Mouse (Mus musculus): ENCODE results near the gene Gm10271. TPM values are rescaled to one million over a fixed set of nuclear protein-coding genes. Genes with fewer than 3 reads are reported as not detected.
A peak's percentile ranks its signal among the peaks of the same experiment; 100 is the strongest.

Gene Gm10271
- polyA plus RNA-seq, 1 experiment from 2014 or later: not detected

DNA sequence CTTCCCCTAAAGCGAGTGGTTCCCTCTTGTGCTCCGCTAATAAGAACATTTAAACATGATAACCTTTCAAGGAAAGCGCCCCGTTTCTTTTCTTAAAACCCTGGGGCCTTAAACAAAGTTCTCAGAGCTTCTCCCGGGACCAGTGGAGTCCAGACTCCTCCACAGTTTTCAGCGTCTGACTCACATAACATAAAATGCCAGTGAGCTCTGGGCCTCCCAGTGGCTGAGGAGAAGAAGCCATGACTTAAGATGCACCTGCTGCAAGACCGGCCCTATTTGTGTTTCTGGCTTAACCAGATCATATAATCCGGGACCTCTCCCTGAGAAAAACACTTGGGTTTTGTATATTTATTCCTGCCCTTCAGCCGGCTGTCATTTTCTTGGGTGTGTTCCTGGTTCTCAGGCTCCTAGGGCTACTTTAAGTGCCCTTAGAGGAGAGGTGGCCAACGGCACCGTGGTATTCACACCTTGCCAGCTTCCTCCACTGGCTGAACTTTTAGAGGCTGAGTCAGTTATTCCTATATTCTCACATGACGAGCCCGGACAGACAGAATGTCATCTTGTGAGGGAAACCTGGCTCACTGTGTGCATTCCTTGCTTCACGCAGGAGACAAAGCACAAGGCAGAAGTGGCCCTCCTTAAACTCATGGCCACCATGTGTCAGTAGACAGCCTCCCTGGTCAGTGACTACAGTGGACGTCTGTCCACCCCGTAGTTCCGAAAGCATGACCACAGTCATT lies 26.5 kb upstream of the Gm10271 start:
- in situ Hi-C loops (cut with MboI; ENCODE audit: low pct_unique_long_range_greater_than_20kb): no loop called here
- ChIA-PET CTCF (interaction anchor here (1.6 kb wide), 1 partner anchor 55 kb away, joined by 3 read pairs; no protein-coding TSS in a partner anchor), POLR2A (interaction anchor here (0.6 to 0.7 kb wide), 2 partner anchors 11 to 53 kb away, joined by 3 read pairs; no protein-coding TSS in a partner anchor)
- no peak for ATAC-seq
- no peaks in the 10 kb centered on the region for H3K27me3 ChIP-seq
- DNase-seq (ENCODE audit: low read depth, low spot score): no peak
- TF ChIP-seq CTCF (IDR thresholded peaks at IDR 0.05): no peak

DNA sequence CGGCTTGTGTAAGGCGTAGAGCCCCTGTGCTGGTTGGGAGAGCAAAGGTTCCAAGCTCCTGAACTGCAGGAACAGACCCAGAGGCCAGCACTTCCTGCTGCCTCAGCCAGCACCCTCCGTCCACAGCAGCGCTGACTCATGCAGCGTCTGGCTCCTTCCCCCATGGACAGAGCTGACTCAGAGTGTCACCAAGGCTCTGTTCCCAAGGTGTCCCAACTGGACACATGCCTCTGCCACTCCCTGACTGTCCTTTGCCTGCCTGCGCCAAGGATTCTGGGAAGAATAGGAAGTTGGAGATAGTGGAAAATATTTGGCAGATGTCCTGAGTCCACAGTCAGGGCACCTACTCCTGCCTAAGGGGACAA lies 23.8 kb upstream of the Gm10271 start:
- in situ Hi-C loops (cut with MboI; ENCODE audit: low pct_unique_long_range_greater_than_20kb): no loop called here
- DNase-seq (ENCODE audit: low read depth, low spot score) (peak; percentile 61), ATAC-seq (peak; percentile 84)
- CTCF ChIA-PET: interaction anchor here (0.6 to 2.0 kb wide), 10 partner anchors 18 to 101 kb away, joined by 3 to 11 read pairs (median 3); partner anchors contain the start of gene Rab3ip
- TF ChIP-seq CTCF (IDR thresholded peaks at IDR 0.05): no peak
- POLR2A ChIA-PET: interaction anchor here (0.7 to 1.2 kb wide), 3 partner anchors 37 to 148 kb away, joined by 3 to 9 read pairs (median 8); no protein-coding TSS in a partner anchor
- H3K27me3 ChIP-seq: no peaks in the 10 kb centered on the region

- POLR2A ChIA-PET: interaction anchor here (0.7 to 1.2 kb wide), 3 partner anchors 36 to 148 kb away, joined by 3 to 9 read pairs (median 8); no protein-coding TSS in a partner anchor
- TF ChIP-seq CTCF (IDR thresholded peaks at IDR 0.05): no peak
Observed at GRCm38 (mm10) chr10:116995584-116996235, 23.3 kb upstream of the Gm10271 start.

GRCm38 (mm10) chr10:116995162-116995561 lies 22.8 kb upstream of the Gm10271 start:
- DNase-seq (ENCODE audit: low read depth, low spot score) (no peak), ATAC-seq (peak; percentile 65)
- no peaks in the 10 kb centered on the region for H3K27me3 ChIP-seq
- CTCF ChIA-PET: interaction anchor here (1.2 to 2.0 kb wide), 4 partner anchors 34 to 48 kb away, joined by 3 to 11 read pairs (median 4); partner anchors contain the start of gene Rab3ip
- in situ Hi-C loops (cut with MboI; ENCODE audit: low pct_unique_long_range_greater_than_20kb): no loop called here
- POLR2A ChIA-PET: interaction anchor here (1.2 kb wide), 1 partner anchor 38 kb away, joined by 3 read pairs; no protein-coding TSS in a partner anchor
- peak; percentile 53 for TF ChIP-seq CTCF (IDR thresholded peaks at IDR 0.05)

More at GRCm38 (mm10) chr10:116995584-116996235, 23.3 kb upstream of the Gm10271 start:
- H3K27me3 ChIP-seq: no peaks in the 10 kb centered on the region
- DNase-seq (ENCODE audit: low read depth, low spot score) (peak; percentile 75), ATAC-seq (peak; percentile 93)
- CTCF ChIA-PET: interaction anchor here (0.6 to 2.0 kb wide), 8 partner anchors 33 to 101 kb away, joined by 3 to 11 read pairs (median 4); partner anchors contain the start of gene Rab3ip
- in situ Hi-C loops (cut with MboI; ENCODE audit: low pct_unique_long_range_greater_than_20kb): no loop called here

GRCm38 (mm10) chr10:116993971-116994370 lies 21.6 kb upstream of the Gm10271 start:
- H3K27me3 ChIP-seq: no peaks in the 10 kb centered on the region
- no peak for TF ChIP-seq CTCF (IDR thresholded peaks at IDR 0.05)
- ChIA-PET CTCF (no interaction called here), POLR2A (no interaction called here)
- in situ Hi-C loops (cut with MboI; ENCODE audit: low pct_unique_long_range_greater_than_20kb): no loop called here
- no peak for DNase-seq (ENCODE audit: low read depth, low spot score)
- ATAC-seq: no peak

- in situ Hi-C loops (cut with MboI; ENCODE audit: low pct_unique_long_range_greater_than_20kb): no loop called here
- TF ChIP-seq CTCF (IDR thresholded peaks at IDR 0.05): no peak
- ATAC-seq: no peak
- CTCF ChIA-PET: interaction anchor here (1.1 kb wide), 2 partner anchors 8 to 47 kb away, joined by 3 read pairs; no protein-coding TSS in a partner anchor
- no peaks in the 10 kb centered on the region for H3K27me3 ChIP-seq
- POLR2A ChIA-PET: no interaction called here
- no peak for DNase-seq (ENCODE audit: low read depth, low spot score)
Observed at GRCm38 (mm10) chr10:116986264-116987082, 14.1 kb upstream of the Gm10271 start, which contains the start of gene Best3. Gene Best3, plus strand, starts transcription at chr10:116986314.

GRCm38 (mm10) chr10:116984836-116985235 lies 12.4 kb upstream of the Gm10271 start:
- TF ChIP-seq CTCF (IDR thresholded peaks at IDR 0.05): no peak
- CTCF ChIA-PET: no interaction called here
- in situ Hi-C loops (cut with MboI; ENCODE audit: low pct_unique_long_range_greater_than_20kb): loop anchor here (5.0 kb wide), 1 partner anchor 42 kb away; no protein-coding TSS in a partner anchor

DNA sequence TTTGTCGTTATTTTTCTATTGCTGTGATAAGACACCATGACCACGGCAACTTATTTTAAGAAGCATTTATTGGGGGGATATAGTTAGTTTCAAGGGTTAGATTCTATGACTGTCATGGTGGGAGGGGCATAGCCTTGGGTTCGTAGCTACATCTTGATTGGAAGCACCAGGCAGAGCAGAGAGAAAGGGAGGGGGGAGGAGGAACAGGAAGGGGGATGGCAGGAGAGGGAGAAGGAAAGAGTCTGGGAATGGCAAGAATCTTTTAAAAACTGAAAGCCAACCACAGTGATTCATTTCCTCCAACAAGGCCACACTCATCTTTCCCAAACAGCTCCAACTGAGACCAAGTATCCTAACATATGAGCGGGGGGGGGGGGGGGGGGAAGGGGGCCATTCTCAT lies 10.1 kb upstream of the Gm10271 start:
- no peak for TF ChIP-seq CTCF (IDR thresholded peaks at IDR 0.05)
- no peaks in the 10 kb centered on the region for H3K27me3 ChIP-seq
- DNase-seq (ENCODE audit: low read depth, low spot score) (no peak), ATAC-seq (no peak)
- ChIA-PET POLR2A (no interaction called here), CTCF (interaction anchor here (1.0 to 1.5 kb wide), 4 partner anchors 19 to 34 kb away, joined by 3 read pairs; partner anchors contain the start of gene Rab3ip)
- in situ Hi-C loops (cut with MboI; ENCODE audit: low pct_unique_long_range_greater_than_20kb): loop anchor here (5.0 kb wide), 1 partner anchor 45 kb away; no protein-coding TSS in a partner anchor

More at GRCm38 (mm10) chr10:116984836-116985235, 12.4 kb upstream of the Gm10271 start:
- POLR2A ChIA-PET: no interaction called here
- DNase-seq (ENCODE audit: low read depth, low spot score): no peak
- H3K27me3 ChIP-seq: no peaks in the 10 kb centered on the region
- no peak for ATAC-seq

- no peaks in the 10 kb centered on the region for H3K27me3 ChIP-seq
- in situ Hi-C loops (cut with MboI; ENCODE audit: low pct_unique_long_range_greater_than_20kb): loop anchor here (5.0 kb wide), 1 partner anchor 46 kb away; no protein-coding TSS in a partner anchor
- ChIA-PET POLR2A (no interaction called here), CTCF (interaction anchor here (0.9 kb wide), 1 partner anchor 15 kb away, joined by 5 read pairs; no protein-coding TSS in a partner anchor)
- no peak for DNase-seq (ENCODE audit: low read depth, low spot score)
- peak; percentile 59 for TF ChIP-seq CTCF (IDR thresholded peaks at IDR 0.05)
- no peak for ATAC-seq
Observed at GRCm38 (mm10) chr10:116980888-116981287, 8.5 kb upstream of the Gm10271 start.
